Mouse (Mus musculus) spleen, postnatal 0 days (tissue): Measurements from ENCODE around the gene Mphosph6. TPM values are rescaled to one million over a fixed set of nuclear protein-coding genes. Genes with fewer than 3 reads are reported as not detected.

Experiments
- polyA plus RNA-seq: library from polyadenylated mRNA; unstranded; fragments of >200 nt; fragmentation: Nextera tagmentation; extraction: Ambion mirVana; gene quantifications from 2 replicates; pipeline ENCODE4 v1.2.1, GENCODE M21; 2015

The Mphosph6 gene
- 39.8 and 40.1 TPM in 2 replicates for polyA plus RNA-seq

GRCm38 (mm10) chr8:117801443-117802298, at the start of gene Mphosph6:
Gene Mphosph6 (minus strand): TSS chr8:117801943.

Other genes with a start within 250 kb of the Mphosph6 start
- gene Sdr42e1, start 128.3 kb downstream of the Mphosph6 start, polyA plus RNA-seq: 0.48 and 0.85 TPM in 2 replicates
- gene Hsd17b2, start 100.0 kb downstream of the Mphosph6 start, polyA plus RNA-seq: 0.60 and 0.64 TPM in 2 replicates